Mouse (Mus musculus) 3134 (cell line): ENCODE measurements around the gene Ggact.
A peak's percentile ranks its signal among the peaks of the same experiment; 100 is the strongest.

Experiments used
- DNase-seq: peaks from one replicate; pipeline ENCODE4 v3.0.0-alpha.2; 2011; ENCODE audit warnings: low spot score; ENCODE audit not compliant: insufficient read length; ENCODE audit errors: extremely low read depth

The Ggact gene

DNA sequence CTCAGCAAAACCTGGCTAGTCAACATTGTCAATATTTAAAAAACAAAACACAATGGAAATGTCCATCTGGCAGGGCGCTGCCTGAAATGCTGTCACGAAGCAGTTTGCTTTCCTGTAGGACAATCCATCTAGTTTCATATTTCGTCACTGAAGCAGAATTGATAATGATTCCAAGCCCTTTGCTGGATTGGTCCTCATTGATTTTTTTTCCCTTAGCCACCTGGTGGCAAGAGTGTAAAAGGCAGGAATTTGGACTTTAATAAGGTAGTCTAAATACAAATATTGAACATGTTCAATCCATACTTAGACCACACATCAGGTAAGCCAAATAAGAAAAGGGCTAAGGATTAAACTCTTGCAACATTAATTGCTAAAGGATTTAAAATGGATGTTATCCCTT is 12.4 kb downstream of the Ggact start:
- DNase-seq = no peak

DNA sequence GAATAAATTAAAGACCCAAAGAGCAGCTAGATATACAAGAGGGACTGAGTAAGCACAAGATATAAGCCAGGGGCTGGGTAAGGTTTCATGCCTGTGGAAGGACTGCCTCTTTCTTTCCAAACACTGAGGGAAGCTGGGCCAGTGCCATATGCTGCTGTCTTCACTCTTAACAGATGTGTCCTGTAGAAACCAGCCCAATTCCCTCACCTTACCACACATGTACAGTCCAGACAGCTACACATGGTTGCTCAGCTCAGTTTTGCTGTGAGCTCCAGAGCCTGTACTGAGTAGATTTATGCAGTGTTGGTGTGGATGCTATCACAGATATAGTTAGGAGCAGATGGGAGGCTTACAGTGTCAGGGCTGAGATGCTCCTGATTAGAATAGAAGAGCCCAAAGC is 12.9 kb downstream of the Ggact start:
- no peak for DNase-seq

DNA sequence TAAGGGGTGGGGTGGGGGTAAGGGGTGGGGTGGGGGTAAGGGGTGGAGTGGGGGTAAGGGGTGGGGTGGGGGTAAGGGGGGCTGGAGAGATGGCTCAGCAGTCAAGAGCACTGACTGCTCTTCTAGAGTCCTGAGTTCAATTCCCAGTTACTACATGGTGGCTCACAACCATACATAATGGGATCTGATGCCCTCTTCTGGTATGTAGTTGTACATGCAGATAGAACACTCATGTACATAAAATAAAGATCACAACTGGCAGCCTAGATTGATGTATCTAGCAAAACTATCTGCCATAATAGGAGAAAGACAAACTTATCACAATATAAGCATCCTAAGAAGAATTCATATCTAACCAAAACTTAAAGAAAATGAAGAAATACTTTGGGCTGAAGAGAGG is 15.0 kb downstream of the Ggact start:
- no peak for DNase-seq

DNA sequence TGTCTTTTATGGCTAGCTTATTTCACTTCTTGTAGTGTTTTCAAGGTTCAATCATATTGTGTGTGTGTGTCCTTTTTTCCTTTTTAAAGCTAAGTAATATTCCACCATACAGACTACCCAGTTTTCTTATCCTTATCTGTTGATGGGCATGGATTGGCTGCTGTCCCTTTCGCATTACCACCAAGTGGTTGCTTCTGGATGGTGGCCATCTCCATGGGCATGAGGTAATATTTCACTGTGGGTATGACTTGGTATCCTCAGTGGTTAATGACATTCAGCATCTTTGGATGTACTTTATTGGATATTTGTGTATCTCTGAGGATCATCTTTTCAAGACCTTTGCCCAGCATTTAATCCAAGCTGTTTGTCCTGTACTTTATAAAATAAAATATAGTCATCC is 17.5 kb downstream of the Ggact start:
- DNase-seq = no peak

DNA sequence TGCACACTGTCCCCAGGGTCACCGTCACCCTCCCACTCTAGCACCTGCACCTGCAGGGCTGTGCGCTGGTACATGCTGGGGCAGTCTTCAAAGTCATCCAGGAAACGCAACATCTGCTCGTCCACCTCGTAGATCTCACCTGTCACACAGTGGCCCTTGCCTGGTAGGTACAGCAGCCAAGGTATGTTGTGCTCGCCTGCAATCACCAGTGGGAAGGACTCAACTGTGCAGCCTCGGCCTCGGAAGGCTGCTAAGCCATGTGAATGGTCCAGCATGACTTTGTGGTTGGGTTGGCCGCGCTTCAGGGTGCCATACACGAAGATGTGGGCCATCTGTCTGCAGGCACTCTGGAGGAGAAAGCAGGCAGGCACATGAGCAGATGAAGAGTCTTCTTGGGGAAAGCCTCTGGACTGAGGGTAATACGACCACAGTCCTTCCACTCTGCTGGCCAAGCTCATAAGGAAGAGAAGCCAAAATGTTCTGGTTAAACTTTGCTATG is 22.0 kb downstream of the Ggact start:
- no peak for DNase-seq

DNA sequence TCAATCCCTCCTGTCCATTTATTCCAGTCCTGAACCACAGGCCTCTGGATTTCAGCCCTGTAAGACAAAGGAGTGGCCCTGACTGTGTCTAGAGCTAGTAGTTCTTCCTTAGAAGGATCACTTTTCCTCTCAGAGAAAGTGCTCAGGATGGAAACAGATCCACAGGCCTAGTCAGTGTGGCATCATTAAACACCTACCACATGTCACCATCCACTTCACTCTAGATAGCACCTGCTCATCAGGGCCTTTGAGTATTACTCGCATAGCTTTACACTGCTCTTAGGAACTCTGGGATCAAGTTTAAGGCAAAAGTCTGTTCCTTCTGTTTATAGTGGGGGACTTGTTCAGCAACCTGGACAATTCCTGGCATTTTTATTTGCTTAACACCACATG is 25.1 kb downstream of the Ggact start:
- no peak for DNase-seq

DNA sequence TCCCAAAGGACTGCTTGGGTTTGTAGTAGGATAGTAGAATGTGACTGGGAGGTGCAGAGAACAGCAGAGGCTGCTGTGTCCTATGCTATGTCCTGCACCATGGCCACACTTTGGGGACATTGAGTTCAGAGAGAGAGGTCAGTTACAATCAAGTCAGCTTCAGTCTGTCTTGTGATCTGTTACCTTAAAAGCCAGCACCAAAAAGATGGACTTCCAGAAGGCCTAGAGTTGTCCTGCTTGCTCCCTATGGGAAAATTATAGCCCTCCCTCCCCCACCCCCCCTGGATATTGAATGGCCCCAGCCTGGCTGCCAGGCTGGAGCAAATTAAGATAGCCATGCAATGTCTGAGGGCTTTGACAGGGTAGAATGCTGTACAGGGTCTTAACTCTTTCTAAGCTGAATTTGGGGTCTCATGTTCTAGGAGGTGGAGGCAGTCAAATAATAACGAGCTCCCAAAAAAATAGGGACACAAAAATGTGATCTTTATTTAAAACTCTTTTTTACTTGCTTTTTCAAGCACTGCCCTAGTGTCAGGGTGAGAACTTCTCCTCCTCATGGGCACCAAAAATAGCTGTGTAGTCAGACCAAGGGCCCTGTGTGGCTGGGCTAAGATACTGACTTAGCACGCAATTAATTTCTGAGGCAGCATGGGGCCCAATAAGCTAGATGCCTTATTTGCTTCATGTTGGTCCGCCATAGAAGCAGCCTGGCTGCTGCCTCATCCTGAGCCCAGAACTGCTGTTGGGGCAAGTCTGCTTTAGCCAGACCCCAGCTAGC is 25.7 kb downstream of the Ggact start:
- DNase-seq = no peak

DNA sequence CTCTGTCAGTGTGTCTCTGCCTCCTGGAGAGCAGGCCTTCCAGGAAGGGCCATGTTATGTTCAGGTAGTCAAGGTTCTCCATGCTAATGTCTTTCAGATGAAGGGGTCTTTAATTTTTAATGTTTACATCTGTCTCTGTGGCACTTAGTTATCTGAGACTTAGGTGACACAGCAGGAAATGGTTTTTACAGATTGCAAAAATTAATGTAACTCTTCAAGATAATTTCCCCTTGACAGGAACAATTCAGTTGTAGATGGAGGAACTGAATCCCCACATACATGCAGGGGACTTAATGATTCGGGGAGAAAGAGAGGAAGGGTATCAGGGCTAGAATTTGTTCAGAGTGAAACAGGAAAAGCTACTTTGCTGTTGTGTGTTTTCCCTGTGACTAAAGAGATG is 26.3 kb downstream of the Ggact start:
- no peak for DNase-seq

DNA sequence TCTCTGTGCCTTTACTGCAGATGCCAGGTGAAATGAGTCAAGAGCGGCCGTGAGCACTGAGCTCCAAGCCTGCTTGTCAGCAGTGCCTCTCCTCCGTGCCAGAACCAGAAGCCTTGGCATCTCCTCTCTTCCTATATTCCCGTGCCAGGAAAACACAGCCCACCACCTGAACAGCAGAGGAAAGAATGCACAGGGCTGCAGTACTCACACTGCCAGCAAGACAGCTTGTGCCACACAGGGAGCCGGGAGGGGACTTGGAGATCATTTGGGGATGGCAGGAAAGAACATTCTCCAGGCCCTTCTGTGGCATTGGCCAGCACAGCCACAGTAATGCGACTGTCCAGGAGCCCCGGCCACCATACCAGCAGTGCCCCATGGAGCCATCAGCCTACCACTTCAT is 27.7 kb downstream of the Ggact start:
- no peak for DNase-seq

DNA sequence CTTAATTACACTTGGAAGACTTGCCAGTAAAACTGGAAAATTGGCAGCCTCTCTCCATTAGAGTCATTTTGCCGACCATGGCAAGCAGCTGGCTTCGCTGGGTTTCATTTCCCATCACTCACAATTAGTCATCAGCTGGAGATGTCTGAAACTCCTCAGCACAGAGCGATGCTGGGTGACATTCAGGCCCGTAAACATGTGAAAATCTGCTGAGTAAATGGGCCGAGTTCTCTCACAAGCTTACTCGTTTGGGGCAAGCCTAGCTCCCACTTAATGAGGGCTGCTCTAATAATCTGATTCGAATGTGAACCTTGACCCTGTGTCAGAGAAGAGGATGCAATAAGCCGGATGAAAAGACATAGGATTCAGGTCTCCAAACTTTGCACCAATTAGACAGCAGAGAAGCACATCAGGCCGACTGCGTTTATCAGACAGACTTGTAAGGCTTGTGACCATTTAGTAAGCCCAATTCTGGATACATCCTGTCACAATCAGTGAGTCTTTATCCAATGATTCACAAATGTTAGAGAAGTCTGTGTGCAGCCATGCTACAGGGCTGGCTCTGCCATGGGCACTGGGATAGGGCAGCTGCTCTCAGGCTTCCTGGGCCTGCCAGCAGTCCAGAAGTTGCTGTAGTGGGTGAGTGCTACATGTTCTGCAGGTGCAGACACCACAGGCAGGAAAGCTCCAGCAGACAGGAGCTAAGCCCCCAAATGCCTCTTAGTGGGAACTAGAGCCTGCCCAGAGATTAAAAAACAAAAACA is 29.6 kb downstream of the Ggact start:
- DNase-seq = no peak

DNA sequence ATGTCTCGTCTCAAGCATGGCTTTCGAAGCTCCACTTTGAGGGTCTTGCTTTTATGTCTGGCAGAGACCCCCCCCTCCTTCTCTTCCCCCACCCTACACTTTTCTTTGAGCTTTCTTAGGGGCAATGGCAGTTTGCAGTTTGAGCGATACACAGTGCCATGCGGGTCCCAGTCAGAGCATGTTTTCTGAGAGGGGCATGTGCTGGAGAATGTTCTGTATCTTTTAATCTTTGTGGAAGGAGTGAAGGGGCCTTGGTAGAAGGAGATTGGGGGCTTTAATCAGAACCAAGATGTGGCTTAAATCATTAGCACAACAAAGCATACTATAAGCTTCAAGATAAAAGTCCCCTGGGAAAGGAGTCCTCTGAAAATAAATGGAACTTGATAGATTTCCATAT is 30.1 kb downstream of the Ggact start:
- DNase-seq = no peak

DNA sequence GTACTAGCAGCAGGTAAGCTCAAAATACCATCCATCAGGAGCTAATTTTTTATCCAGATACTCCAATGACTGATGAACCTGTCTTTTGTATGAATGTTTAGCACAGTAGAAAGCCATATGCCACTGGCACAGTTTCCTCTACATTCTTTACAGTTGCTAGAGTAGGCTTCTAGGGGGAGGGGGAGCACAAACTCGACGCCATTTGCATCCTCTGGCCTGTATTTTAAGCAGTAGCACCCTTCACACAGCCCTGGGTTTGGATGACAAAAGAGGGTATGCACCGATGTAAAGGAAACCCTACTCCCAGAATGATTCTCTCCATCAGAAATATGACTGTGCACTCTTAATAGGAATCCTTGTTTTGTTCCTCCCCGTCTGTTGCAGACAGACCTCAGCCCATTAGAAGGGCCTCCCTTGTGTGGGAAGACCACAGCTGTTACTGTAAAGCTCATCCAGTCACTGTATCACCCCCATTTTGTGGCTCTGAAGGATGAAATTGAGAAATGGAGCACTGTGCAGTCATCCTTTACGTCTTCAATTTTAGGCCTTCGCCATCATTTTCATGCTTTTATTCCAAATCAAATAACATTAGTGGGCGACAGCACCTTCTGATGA is 30.7 kb downstream of the Ggact start:
- no peak for DNase-seq

DNA sequence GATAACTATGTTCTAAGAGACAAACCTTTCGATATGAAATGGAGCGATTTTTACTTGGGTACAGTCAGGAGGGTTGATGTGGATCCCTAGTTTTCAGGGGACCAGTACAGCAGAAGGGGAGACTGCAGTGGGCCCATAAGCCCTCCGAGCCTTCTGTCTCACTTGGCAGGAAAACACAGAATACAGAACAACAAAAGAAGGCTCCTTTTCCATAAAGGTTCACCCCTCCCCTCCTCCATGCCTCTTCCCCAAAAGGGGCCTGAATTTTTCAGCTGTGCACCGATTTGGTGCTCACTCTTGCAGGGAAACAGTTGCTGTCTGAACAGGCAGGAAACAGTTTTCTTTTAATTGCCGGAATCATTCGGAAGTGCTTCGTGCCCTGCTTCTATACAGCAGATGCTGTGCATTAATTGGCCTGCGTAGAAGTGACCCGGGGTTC is 31.3 kb downstream of the Ggact start:
- no peak for DNase-seq

DNA sequence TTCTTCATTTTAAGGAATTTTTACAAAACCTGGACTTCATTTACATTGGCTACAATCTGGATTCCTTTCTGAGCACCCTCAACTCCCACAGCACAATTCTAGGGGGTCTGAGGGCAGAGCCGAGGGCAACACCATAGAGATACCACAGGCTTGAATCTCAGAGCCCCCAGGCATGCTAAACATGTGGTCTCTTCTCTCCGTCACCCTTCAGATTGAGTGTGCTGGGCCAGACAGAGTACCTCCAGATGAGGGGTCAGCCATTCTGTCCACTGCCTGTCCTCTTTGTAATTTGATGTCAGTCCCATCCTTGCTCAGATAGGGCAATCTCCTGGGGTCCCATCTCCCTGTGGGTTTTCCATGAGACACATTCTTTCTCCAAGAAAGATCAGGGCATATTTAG is 31.9 kb downstream of the Ggact start:
- DNase-seq = no peak

DNA sequence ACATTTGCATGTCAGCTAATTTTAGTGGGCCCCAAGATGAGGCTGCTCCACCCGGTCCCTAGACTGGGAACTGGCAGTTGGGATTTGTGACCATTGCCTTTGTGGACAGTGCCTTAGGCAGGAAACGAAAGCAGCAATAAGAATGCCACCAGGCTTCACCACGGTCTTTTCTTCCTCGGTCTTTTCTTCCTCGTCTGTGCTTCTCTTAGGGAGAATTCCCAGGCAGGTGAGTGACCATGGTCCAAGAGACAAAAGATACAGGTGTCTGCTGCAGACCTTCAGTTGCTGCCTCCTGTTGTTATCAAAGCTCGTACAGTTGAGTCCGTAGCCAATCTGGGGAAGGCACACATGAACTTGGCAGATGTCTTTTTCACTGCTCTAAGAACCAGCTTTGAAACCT is 33.3 kb downstream of the Ggact start:
- no peak for DNase-seq

DNA sequence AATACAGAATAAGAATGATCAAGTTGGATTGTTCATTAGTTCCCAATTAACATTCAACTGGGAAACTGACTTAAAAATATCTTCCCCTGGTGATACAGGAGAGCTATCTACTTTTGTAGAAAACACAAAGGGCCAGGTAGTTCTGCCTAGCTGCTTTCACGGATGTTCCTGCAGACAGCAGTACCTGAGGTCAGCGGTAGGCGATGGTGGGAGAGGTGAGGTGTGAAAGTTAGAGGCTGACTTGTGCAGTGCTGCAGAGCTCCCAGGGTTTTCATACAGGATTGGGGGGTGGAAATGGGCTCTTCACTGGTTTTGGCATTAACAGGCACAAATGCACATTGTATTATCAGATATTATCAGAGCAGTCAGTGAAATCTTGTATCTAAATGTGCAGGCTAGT is 35.8 kb downstream of the Ggact start:
- no peak for DNase-seq

DNA sequence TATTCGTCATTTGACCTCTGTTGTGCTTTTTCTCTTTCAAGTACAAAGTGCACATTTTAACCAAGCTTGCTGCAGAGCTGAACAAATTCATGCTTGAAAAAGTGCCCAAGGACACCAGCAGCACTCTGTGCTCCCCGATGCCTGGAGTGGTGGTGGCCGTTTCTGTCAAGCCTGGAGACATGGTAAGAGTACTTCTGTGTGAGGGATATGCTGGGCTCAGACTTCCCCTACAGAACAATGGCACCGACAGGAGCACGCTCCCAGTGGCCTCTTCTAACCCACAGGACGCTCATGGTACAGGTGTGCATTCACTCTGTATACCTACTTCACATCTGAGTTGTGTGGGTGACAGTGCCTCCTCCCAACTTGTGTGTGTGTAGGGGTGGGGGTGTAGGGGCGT is 36.8 kb downstream of the Ggact start:
- no peak for DNase-seq

DNA sequence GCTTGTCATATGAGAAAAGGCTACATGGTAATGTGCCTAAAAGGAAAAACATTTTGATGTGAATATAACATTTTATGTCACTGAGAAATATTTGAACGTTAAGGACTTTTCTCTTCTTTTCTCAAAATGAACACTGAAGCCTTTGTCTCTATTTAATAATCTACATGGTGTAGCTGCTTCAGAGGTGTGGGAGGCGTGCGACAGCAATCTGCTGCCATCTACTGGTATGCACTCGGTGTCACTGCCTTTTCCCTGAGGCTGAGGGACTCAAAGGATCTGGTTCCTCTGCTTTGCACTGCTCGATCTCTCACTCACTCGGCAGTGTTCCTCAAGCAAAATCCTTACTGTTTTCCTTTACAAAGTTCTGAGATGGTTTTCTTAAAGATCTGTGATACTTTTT is 37.4 kb downstream of the Ggact start:
- peak; percentile 7 for DNase-seq

DNA sequence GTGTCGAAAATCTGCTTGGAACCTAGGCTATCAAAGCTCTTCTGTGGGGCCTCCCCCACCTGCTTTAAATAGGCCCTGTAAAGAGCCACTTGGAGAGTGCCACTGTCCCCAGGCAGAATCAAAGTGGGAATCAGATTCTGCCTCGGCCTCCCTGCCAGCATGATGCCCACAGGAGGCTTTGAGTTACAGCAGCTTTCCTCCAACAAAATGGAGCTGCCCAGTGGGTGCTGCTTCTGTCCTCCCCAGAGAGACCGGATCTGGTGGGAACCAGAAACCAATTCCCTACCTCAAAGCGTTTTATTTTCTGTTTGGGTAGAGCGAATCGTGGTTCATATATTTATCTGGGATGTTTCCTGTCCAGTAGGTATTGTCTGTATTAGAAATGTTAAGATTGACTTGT is 37.9 kb downstream of the Ggact start:
- no peak for DNase-seq

DNA sequence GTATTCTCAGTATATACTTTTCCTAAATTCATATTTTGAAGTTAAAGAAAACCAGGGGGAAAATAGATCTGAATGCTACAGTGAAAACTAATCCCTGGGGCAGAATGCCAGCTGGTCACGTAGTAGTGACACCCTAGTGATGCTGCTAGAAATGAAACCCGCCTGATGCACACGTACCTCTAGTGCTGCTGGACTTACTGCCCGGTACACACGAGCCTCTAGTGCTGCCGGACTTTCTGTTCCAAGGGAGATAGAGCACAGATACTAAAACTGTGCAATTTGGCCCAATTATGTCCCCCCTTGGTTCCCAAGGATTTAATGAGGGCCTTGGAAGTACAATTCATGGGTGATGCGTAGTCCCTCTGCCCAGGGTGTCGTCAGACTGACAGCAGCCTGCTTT is 38.5 kb downstream of the Ggact start:
- no peak for DNase-seq

DNA sequence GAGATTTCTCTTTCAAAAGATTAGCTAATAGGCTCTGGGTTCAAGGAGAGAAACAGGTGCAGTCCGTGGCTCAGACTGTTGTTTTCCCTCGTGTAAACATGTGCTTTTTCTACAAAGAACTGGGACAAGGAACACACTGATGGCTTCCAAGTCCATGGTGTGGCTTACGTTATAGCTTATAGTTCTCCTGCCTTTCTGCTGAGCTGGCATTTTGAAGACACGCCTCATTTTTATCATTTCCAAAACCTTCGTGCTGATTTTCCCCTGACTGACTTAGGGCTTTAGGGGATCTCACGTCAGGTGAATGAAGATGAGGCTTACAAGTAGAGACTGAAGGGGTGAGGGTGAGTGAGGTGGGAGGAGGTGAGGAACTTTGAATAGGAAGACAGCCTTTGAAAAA is 40.9 kb downstream of the Ggact start:
- DNase-seq = no peak
